Mouse (Mus musculus): Measurements from ENCODE around the gene Tbrg1.

Tbrg1 gene

GRCm38 (mm10) chr9:37632305-37632704 is 24.8 kb downstream of the Tbrg1 start:
- in situ Hi-C loops (cut with MboI, MseI): no loop called here

GRCm38 (mm10) chr9:37629941-37630340 is 27.2 kb downstream of the Tbrg1 start:
- in situ Hi-C loops (cut with MboI, MseI): no loop called here

GRCm38 (mm10) chr9:37628581-37628980 is 28.5 kb downstream of the Tbrg1 start:
- in situ Hi-C loops (cut with MboI, MseI): no loop called here

GRCm38 (mm10) chr9:37627263-37627662 is 29.8 kb downstream of the Tbrg1 start:
- in situ Hi-C loops (cut with MboI, MseI): no loop called here

GRCm38 (mm10) chr9:37626103-37626567 is 31.0 kb downstream of the Tbrg1 start:
- in situ Hi-C loops (cut with MboI, MseI): no loop called here

GRCm38 (mm10) chr9:37625641-37626040 is 31.5 kb downstream of the Tbrg1 start:
- in situ Hi-C loops (cut with MboI, MseI): no loop called here

GRCm38 (mm10) chr9:37625129-37625528 is 32.0 kb downstream of the Tbrg1 start:
- in situ Hi-C loops (cut with MboI, MseI): no loop called here

GRCm38 (mm10) chr9:37624502-37624901 is 32.6 kb downstream of the Tbrg1 start:
- in situ Hi-C loops (cut with MboI, MseI): loop anchor here (5.0 kb wide), 1 partner anchor 197 kb away; no protein-coding TSS in a partner anchor

- in situ Hi-C loops (cut with MboI, MseI): loop anchor here (5.0 kb wide), 1 partner anchor 197 kb away; no protein-coding TSS in a partner anchor
These were observed 33.1 kb downstream of the Tbrg1 start for GRCm38 (mm10) chr9:37623981-37624380.

- in situ Hi-C loops (cut with MboI, MseI): loop anchor here (5.0 kb wide), 1 partner anchor 194 kb away; no protein-coding TSS in a partner anchor
These were observed 35.8 kb downstream of the Tbrg1 start for GRCm38 (mm10) chr9:37621290-37621689.

GRCm38 (mm10) chr9:37616770-37617169 is 40.3 kb downstream of the Tbrg1 start:
- in situ Hi-C loops (cut with MboI, MseI): loop anchor here (10.0 kb wide), 1 partner anchor 152 kb away; no protein-coding TSS in a partner anchor

- in situ Hi-C loops (cut with MboI, MseI): loop anchor here (10.0 kb wide), 1 partner anchor 150 kb away; no protein-coding TSS in a partner anchor
These were observed 41.9 kb downstream of the Tbrg1 start for GRCm38 (mm10) chr9:37615220-37615619.

- in situ Hi-C loops (cut with MboI, MseI): loop anchor here (10.0 kb wide), 1 partner anchor 150 kb away; no protein-coding TSS in a partner anchor
These were observed 42.8 kb downstream of the Tbrg1 start for GRCm38 (mm10) chr9:37614316-37614715.

GRCm38 (mm10) chr9:37613911-37614280 is 43.2 kb downstream of the Tbrg1 start:
- in situ Hi-C loops (cut with MboI, MseI): loop anchor here (10.0 kb wide), 1 partner anchor 149 kb away; no protein-coding TSS in a partner anchor

- in situ Hi-C loops (cut with MboI, MseI): loop anchor here (10.0 kb wide), 1 partner anchor 149 kb away; no protein-coding TSS in a partner anchor
These were observed 43.8 kb downstream of the Tbrg1 start, which contains the start of gene Spa17 for GRCm38 (mm10) chr9:37613182-37613910. Spa17 (minus strand) TSS chr9:37613722.

- in situ Hi-C loops (cut with MboI, MseI): no loop called here
These were observed 47.6 kb downstream of the Tbrg1 start for GRCm38 (mm10) chr9:37609558-37609957.

- in situ Hi-C loops (cut with MboI, MseI): no loop called here
These were observed 52.0 kb downstream of the Tbrg1 start for GRCm38 (mm10) chr9:37605089-37605488.

GRCm38 (mm10) chr9:37600538-37601205 is 56.4 kb downstream of the Tbrg1 start:
- in situ Hi-C loops (cut with MboI, MseI): no loop called here

All from regulatory T cell (primary cell).